Mouse (Mus musculus): ENCODE measurements around the gene Sgsh.

GRCm38 (mm10) chr11:119375425-119375824 is 20.1 kb upstream of the Sgsh start:
- no peak for TF ChIP-seq USF1 (IDR thresholded peaks at IDR 0.05; ENCODE audit: low read depth)
- TF ChIP-seq POLR2A (IDR thresholded peaks at IDR 0.05; ENCODE audit: insufficient read length, low read depth), result no peak
- TF ChIP-seq TCF12 (IDR thresholded peaks at IDR 0.05; ENCODE audit: insufficient read depth, poor library complexity, severe bottlenecking), result no peak
- TF ChIP-seq MYOG (IDR thresholded peaks at IDR 0.05; ENCODE audit: control insufficient read depth in 1 of 3, insufficient read depth in 1 of 3, insufficient read length in 2 of 3, low read depth in 2 of 3), result no peak
- no peak for TF ChIP-seq MYOD1 (IDR thresholded peaks at IDR 0.05; ENCODE audit: control insufficient read depth in 1 of 3, insufficient read length in 2 of 3, low read depth in 2 of 3)
- no peak for TF ChIP-seq MAX (IDR thresholded peaks at IDR 0.05; ENCODE audit: low read depth)

All from myocyte (in vitro differentiated cells).